Mouse (Mus musculus) ES-E14 (cell line): ENCODE measurements around the gene 2510009E07Rik. TPM values are rescaled to one million over a fixed set of nuclear protein-coding genes. Genes with fewer than 3 reads are reported as not detected.

Experiments
- DNase-seq: peaks from one replicate; pipeline ENCODE4 v3.0.0-alpha.2; 2013; ENCODE audit warnings: low read depth, low spot score
- H3K27ac ChIP-seq: 2 replicates; pipeline ENCODE4 v1.5.1; 2012; ENCODE audit warnings: low read depth, mild to moderate bottlenecking, low read length, moderate library complexity, mixed read lengths; ENCODE audit not compliant: poor library complexity, insufficient read depth, severe bottlenecking
- H3K36me3 ChIP-seq: 2 replicates; pipeline ENCODE4 v1.6.1; 2012; ENCODE audit warnings: mild to moderate bottlenecking, low read length, moderate library complexity, mixed read lengths; ENCODE audit not compliant: control insufficient read depth, poor library complexity, insufficient read depth, severe bottlenecking
- H3K4me1 ChIP-seq, 2 experiments: fragments of 150-350 bp in 1 of 2; sonication (generic) in 1 of 2; 2 replicates each; pipeline ENCODE4 v1.6.1; 2012; ENCODE audit warnings: low read length in 2 of 2, mild to moderate bottlenecking in 1 of 2, mixed read lengths in 1 of 2; ENCODE audit not compliant: control insufficient read depth in 2 of 2, insufficient read depth in 2 of 2, poor library complexity in 1 of 2
- H3K4me3 ChIP-seq, 2 experiments: fragments of 150-350 bp in 1 of 2; sonication (generic) in 1 of 2; 2 replicates each; pipeline ENCODE4 v1.5.1; 2012; ENCODE audit warnings: low read length in 2 of 2, low read depth in 1 of 2, mild to moderate bottlenecking in 1 of 2, mixed read lengths in 1 of 2; ENCODE audit not compliant: insufficient read depth in 1 of 2, poor library complexity in 1 of 2, severe bottlenecking in 1 of 2
- H3K9ac ChIP-seq: 2 replicates; pipeline ENCODE4 v1.6.1; 2012; ENCODE audit warnings: low read depth, mild to moderate bottlenecking, low read length, mixed read lengths; ENCODE audit not compliant: poor library complexity, insufficient read depth, severe bottlenecking
- H3K9me3 ChIP-seq: fragments of 150-350 bp; sonication (generic); 2 replicates; pipeline ENCODE4 v1.6.1; 2012; ENCODE audit warnings: low read depth, mild to moderate bottlenecking, low read length; ENCODE audit not compliant: control insufficient read depth, insufficient read depth
- CHD2 ChIP-seq: IDR thresholded peaks from 2 replicates; pipeline ENCODE4 v1.6.1; 2014; ENCODE audit warnings: mild to moderate bottlenecking, low read depth, low read length, inconsistent platforms
- HCFC1 ChIP-seq: IDR thresholded peaks from 2 replicates; pipeline ENCODE4 v1.6.1; 2012; ENCODE audit warnings: low read length, inconsistent platforms, borderline replicate concordance; ENCODE audit not compliant: insufficient read depth
- MAFK ChIP-seq: IDR thresholded peaks from 2 replicates; pipeline ENCODE4 v1.6.1; 2014; ENCODE audit warnings: mild to moderate bottlenecking, low read depth, low read length, inconsistent platforms; ENCODE audit not compliant: insufficient read depth
- ZC3H11A ChIP-seq: IDR thresholded peaks from 2 replicates; pipeline ENCODE4 v1.6.1; 2012; ENCODE audit warnings: low read depth, mild to moderate bottlenecking, inconsistent platforms, low read length, borderline replicate concordance
- ZNF384 ChIP-seq: IDR thresholded peaks from 2 replicates; pipeline ENCODE4 v1.6.1; 2012; ENCODE audit warnings: low read depth, low read length, inconsistent platforms
- in situ Hi-C, 2 experiments: fragments of 600-800 bp; cut with MboI; formaldehyde crosslinking; loops; one replicate each; pipeline ENCODE4 v1.15.1; 2025; ENCODE audit warnings: low sequenced_read_pairs in 2 of 2, inconsistent platforms in 1 of 2; ENCODE audit not compliant: unreplicated experiment in 2 of 2
- total RNA-seq: library from RNA; depleted of rRNA; stranded (reverse); fragments of 300-350 nt; gene quantifications from 2 replicates; pipeline ENCODE4 v1.2.3, GENCODE M21; 2012

2510009E07Rik gene
- total RNA-seq, 1 experiment, result 1.8 TPM

GRCm38 (mm10) chr16:21628061-21628591, 66.3 kb downstream of the 2510009E07Rik start:
- H3K4me1 ChIP-seq, result no peaks in the 10 kb centered on the region
- no peak for TF ChIP-seq ZC3H11A
- TF ChIP-seq ZNF384, result no peak
- TF ChIP-seq HCFC1, result no peak
- TF ChIP-seq MAFK, result no peak
- TF ChIP-seq CHD2, result no peak
- no peak overlapping the region for H3K27ac ChIP-seq
- no peaks in the 10 kb centered on the region for H3K9me3 ChIP-seq
- in situ Hi-C loops, result no loop called here
- H3K9ac ChIP-seq, result no peak overlapping the region
- no peaks in the 10 kb centered on the region for H3K36me3 ChIP-seq
- H3K4me3 ChIP-seq, result no peak overlapping the region
- DNase-seq, result no peak

- no peaks in the 10 kb centered on the region for H3K4me1 ChIP-seq
- in situ Hi-C loops, result no loop called here
- no peaks in the 10 kb centered on the region for H3K36me3 ChIP-seq
- TF ChIP-seq HCFC1 (no peak), CHD2 (no peak), MAFK (no peak)
- H3K9me3 ChIP-seq, result no peaks in the 10 kb centered on the region
- no peak overlapping the region for H3K9ac ChIP-seq
- DNase-seq, result no peak
- H3K4me3 ChIP-seq, result no peak overlapping the region
- H3K27ac ChIP-seq, result no peak overlapping the region
These were observed 67.2 kb downstream of the 2510009E07Rik start for GRCm38 (mm10) chr16:21627248-21627647.

- H3K4me1 ChIP-seq, result no peaks in the 10 kb centered on the region
- no peak overlapping the region for H3K4me3 ChIP-seq
- in situ Hi-C loops, result no loop called here
- no peaks in the 10 kb centered on the region for H3K36me3 ChIP-seq
- H3K9me3 ChIP-seq, result no peaks in the 10 kb centered on the region
- H3K27ac ChIP-seq, result no peak overlapping the region
- TF ChIP-seq ZNF384 (no peak), MAFK (no peak), CHD2 (no peak), ZC3H11A (no peak), HCFC1 (no peak)
- H3K9ac ChIP-seq, result no peak overlapping the region
- DNase-seq, result no peak
These were observed 68.5 kb downstream of the 2510009E07Rik start for GRCm38 (mm10) chr16:21625784-21626634.

DNA sequence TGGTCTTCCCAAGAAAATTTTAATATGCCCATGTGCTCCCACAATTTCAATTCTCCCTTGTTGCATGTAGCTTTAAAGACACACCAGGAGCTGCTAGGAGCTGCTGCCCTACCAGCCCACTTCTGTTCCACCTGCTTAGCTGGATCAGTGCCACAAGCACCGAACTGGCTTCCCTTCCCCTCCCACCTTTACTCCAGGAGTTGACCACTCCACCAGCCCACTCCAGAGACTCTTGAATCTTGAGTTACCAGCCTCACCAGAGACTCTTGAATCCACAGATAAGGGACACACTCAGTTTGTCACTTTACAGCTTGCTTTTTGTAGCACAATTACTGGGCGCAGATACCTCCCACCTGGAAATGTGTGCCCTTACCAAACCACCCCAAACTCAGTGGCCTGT, 73.8 kb downstream of the 2510009E07Rik start:
- no peaks in the 10 kb centered on the region for H3K36me3 ChIP-seq

More for the DNA sequence above, 73.8 kb downstream of the 2510009E07Rik start:
- no peak for TF ChIP-seq MAFK
- TF ChIP-seq ZNF384, result no peak
- no peak for TF ChIP-seq CHD2
- TF ChIP-seq ZC3H11A, result no peak
- TF ChIP-seq HCFC1, result no peak
- no peaks in the 10 kb centered on the region for H3K4me1 ChIP-seq
- H3K9me3 ChIP-seq, result no peaks in the 10 kb centered on the region
- H3K9ac ChIP-seq, result no peak overlapping the region
- DNase-seq, result no peak
- H3K4me3 ChIP-seq, result no peak overlapping the region
- no peak overlapping the region for H3K27ac ChIP-seq
- in situ Hi-C loops, result no loop called here
